Mouse (Mus musculus): ENCODE measurements around the gene Exoc4. TPM values are rescaled to one million over a fixed set of nuclear protein-coding genes. Genes with fewer than 3 reads are reported as not detected.

Exoc4 gene
- polyA plus RNA-seq, 1 experiment from 2014 or later = 40.5 TPM

GRCm38 (mm10) chr6:33405562-33406275 is 156.8 kb downstream of the Exoc4 start:
- no peaks in the 10 kb centered on the region for H3K27me3 ChIP-seq (replicated peaks)
- 65% methylated on average over 4 of the region's 4 CpGs for WGBS
- no peak for ATAC-seq (ENCODE audit: insufficient number of reproducible peaks, low FRiP score)

GRCm38 (mm10) chr6:33409586-33409985 is 160.7 kb downstream of the Exoc4 start:
- Histone ChIP-seq H3K4me1 (replicated peaks) (peaks cover 5% of the 10 kb centered on the region; the same call in 1 of the 2 replicates), H3K9ac (no peak overlapping the region), H3K4me3 (no peak overlapping the region), H3K36me3 (no peaks in the 10 kb centered on the region), H3K9me3 (replicated peaks) (no peaks in the 10 kb centered on the region), H3K27me3 (replicated peaks) (no peaks in the 10 kb centered on the region), H3K4me2 (no peak overlapping the region), H3K27ac (ENCODE audit: poor library complexity, severe bottlenecking) (no peak overlapping the region)
- ATAC-seq (ENCODE audit: insufficient number of reproducible peaks, low FRiP score) = no peak
- 60% methylated on average over 3 of the region's 3 CpGs for WGBS

More at GRCm38 (mm10) chr6:33405562-33406275, 156.8 kb downstream of the Exoc4 start:
- H3K36me3 ChIP-seq = no peaks in the 10 kb centered on the region
- no peak overlapping the region for H3K4me3 ChIP-seq
- H3K27ac ChIP-seq (ENCODE audit: poor library complexity, severe bottlenecking) = no peak overlapping the region
- H3K9me3 ChIP-seq (replicated peaks) = no peaks in the 10 kb centered on the region
- no peak overlapping the region for H3K9ac ChIP-seq
- no peak overlapping the region for H3K4me2 ChIP-seq
- peaks cover 5% of the 10 kb centered on the region; the same call in 1 of the 2 replicates for H3K4me1 ChIP-seq (replicated peaks)

GRCm38 (mm10) chr6:33425007-33425406 is 176.1 kb downstream of the Exoc4 start:
- Histone ChIP-seq H3K4me3 (no peak overlapping the region), H3K36me3 (no peaks in the 10 kb centered on the region), H3K9me3 (replicated peaks) (no peaks in the 10 kb centered on the region), H3K4me1 (replicated peaks) (no peaks in the 10 kb centered on the region), H3K27ac (ENCODE audit: poor library complexity, severe bottlenecking) (no peak overlapping the region), H3K4me2 (no peak overlapping the region), H3K27me3 (replicated peaks) (no peaks in the 10 kb centered on the region), H3K9ac (no peak overlapping the region)
- ATAC-seq (ENCODE audit: insufficient number of reproducible peaks, low FRiP score) = no peak

- no peak for ATAC-seq (ENCODE audit: insufficient number of reproducible peaks, low FRiP score)
- no peak overlapping the region for H3K9ac ChIP-seq
- WGBS = 68% methylated on average over 4 of the region's 4 CpGs
- H3K9me3 ChIP-seq (replicated peaks) = no peaks in the 10 kb centered on the region
- H3K27ac ChIP-seq (ENCODE audit: poor library complexity, severe bottlenecking) = no peak overlapping the region
- 0 out of 2 replicates have a peak, but pooled peaks cover 4% of the 10 kb centered on the region for H3K4me1 ChIP-seq (replicated peaks)
- H3K4me2 ChIP-seq = no peak overlapping the region
- no peaks in the 10 kb centered on the region for H3K36me3 ChIP-seq
- H3K27me3 ChIP-seq (replicated peaks) = no peaks in the 10 kb centered on the region
- H3K4me3 ChIP-seq = no peak overlapping the region
These were observed 182.4 kb downstream of the Exoc4 start for GRCm38 (mm10) chr6:33431207-33431787.

DNA sequence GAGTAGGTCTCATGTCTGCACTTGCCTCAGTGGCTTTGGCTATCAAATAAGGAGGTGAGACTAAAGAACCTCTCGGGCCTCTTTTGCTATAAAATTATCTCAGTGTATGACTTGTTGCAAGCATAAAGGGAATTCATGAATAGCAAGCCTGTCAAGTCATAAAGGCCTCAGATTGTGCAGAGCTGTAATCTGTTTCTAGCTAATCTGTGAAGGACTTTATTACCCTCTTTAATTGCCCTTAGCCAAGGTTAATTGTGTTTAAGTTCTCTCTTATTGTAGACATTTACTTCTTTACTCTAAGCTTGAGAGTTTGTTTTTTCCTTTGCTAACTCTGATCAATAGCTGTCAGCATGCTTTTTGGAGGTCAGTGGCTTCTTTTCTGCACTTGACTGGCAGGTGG is 191.6 kb downstream of the Exoc4 start:
- H3K9ac ChIP-seq = no peak overlapping the region
- H3K9me3 ChIP-seq (replicated peaks) = no peaks in the 10 kb centered on the region
- no peak overlapping the region for H3K4me2 ChIP-seq
- 48% methylated on average over 1 of the region's 1 CpGs for WGBS
- peaks cover 14% of the 10 kb centered on the region for H3K36me3 ChIP-seq
- no peak for ATAC-seq (ENCODE audit: insufficient number of reproducible peaks, low FRiP score)
- H3K27ac ChIP-seq (ENCODE audit: poor library complexity, severe bottlenecking) = no peak overlapping the region
- H3K27me3 ChIP-seq (replicated peaks) = no peaks in the 10 kb centered on the region
- H3K4me3 ChIP-seq = no peak overlapping the region
- H3K4me1 ChIP-seq (replicated peaks) = 0 out of 2 replicates have a peak, but pooled peaks cover 3% of the 10 kb centered on the region

DNA sequence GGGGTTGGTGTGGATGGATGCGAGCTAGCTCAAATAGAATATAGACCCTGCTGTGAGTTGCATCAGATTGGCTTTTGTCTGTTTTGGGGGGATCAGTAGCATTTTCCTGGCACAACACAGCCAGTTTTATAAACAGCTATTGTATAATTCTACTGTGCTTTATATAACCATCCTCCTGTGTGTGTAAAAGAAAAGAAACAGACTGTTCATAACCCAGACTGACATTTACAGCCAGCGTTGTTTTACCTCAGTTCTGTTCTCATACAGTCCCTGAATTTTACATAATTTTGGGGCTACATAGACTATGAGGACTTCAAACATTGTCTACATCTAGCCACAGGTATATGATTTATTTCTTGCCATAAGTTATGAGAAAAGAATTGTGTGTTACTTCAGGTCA is 204.9 kb downstream of the Exoc4 start:
- Histone ChIP-seq H3K27me3 (replicated peaks) (no peaks in the 10 kb centered on the region), H3K4me3 (no peak overlapping the region), H3K4me1 (replicated peaks) (peaks cover 4% of the 10 kb centered on the region), H3K9me3 (replicated peaks) (no peaks in the 10 kb centered on the region), H3K36me3 (no peaks in the 10 kb centered on the region), H3K27ac (ENCODE audit: poor library complexity, severe bottlenecking) (no peak overlapping the region), H3K9ac (no peak overlapping the region), H3K4me2 (no peak overlapping the region)
- no peak for ATAC-seq (ENCODE audit: insufficient number of reproducible peaks, low FRiP score)
- WGBS = 90% methylated on average over 2 of the region's 2 CpGs

DNA sequence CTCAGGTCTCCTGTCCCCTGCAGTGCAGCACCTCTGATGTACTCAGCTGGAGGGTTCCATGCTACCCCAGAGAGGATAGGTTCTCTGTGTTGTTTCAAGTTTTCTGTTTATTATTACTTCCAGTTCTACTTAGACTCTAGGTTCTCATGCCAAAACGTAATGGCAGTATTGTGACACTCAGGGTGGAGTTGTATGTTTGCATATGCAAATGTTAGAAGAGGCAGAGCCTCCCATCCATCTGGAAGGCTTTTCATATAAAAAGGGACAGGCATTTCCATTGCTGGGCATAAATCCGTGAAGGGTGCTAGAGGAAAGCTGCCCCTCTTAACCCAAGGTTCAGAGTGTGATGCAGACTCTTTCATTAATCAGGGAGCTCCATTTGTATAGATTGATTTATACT is 205.5 kb downstream of the Exoc4 start:
- Histone ChIP-seq H3K27me3 (replicated peaks) (no peaks in the 10 kb centered on the region), H3K36me3 (no peaks in the 10 kb centered on the region), H3K27ac (ENCODE audit: poor library complexity, severe bottlenecking) (no peak overlapping the region), H3K4me1 (replicated peaks) (peaks cover 4% of the 10 kb centered on the region), H3K4me3 (no peak overlapping the region), H3K9me3 (replicated peaks) (no peaks in the 10 kb centered on the region), H3K9ac (no peak overlapping the region), H3K4me2 (no peak overlapping the region)
- ATAC-seq (ENCODE audit: insufficient number of reproducible peaks, low FRiP score) = no peak
- WGBS = 76% methylated on average over 2 of the region's 2 CpGs

DNA sequence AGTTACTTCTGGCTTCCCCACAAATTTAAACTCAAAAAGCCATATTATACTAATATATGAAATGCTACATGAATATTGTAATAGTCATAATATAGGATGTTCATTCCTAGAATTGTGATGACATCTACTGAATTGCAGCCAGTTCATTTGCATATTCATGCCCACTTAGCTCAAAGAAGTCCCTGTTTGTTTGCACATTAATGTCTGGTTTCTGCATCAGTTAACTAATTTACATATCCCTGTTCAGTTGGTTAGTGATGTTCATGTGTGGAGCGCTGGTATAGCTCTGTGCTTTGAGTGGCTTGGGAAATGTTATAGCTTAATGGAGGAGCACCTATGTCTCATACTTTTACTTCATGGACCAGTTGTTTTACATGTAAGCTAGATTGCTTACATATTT is 206.4 kb downstream of the Exoc4 start:
- peaks cover 4% of the 10 kb centered on the region for H3K4me1 ChIP-seq (replicated peaks)
- H3K4me2 ChIP-seq = no peak overlapping the region
- H3K36me3 ChIP-seq = no peaks in the 10 kb centered on the region
- 94% methylated on average over 1 of the region's 1 CpGs for WGBS
- ATAC-seq (ENCODE audit: insufficient number of reproducible peaks, low FRiP score) = no peak
- no peak overlapping the region for H3K4me3 ChIP-seq
- no peaks in the 10 kb centered on the region for H3K27me3 ChIP-seq (replicated peaks)
- no peaks in the 10 kb centered on the region for H3K9me3 ChIP-seq (replicated peaks)
- H3K27ac ChIP-seq (ENCODE audit: poor library complexity, severe bottlenecking) = no peak overlapping the region
- no peak overlapping the region for H3K9ac ChIP-seq

DNA sequence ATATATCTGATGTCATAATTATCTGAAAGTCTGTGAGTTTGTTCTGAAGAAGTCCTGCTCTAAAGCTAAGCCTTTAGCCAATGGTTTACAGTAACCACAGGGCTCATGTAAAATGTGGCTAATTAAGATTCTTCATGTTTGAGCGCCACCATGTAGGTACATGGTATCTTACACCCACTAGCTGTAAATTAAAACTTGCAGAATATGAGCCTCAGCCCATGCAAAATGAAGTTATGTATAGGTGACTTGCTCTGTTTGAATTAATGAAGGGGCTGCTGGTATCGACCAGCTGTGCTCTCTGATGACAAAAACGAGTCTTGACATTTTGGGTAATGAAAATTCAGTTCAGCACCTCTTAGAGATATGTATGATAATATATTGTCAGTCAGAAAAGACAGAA is 216.0 kb downstream of the Exoc4 start:
- no peak overlapping the region for H3K4me3 ChIP-seq
- H3K4me2 ChIP-seq = no peak overlapping the region
- no peak overlapping the region for H3K9ac ChIP-seq
- H3K27me3 ChIP-seq (replicated peaks) = no peaks in the 10 kb centered on the region
- WGBS = 89% methylated on average over 3 of the region's 3 CpGs
- ATAC-seq (ENCODE audit: insufficient number of reproducible peaks, low FRiP score) = no peak
- peaks cover 7% of the 10 kb centered on the region; the same call in 1 of the 2 replicates for H3K4me1 ChIP-seq (replicated peaks)
- no peaks in the 10 kb centered on the region for H3K36me3 ChIP-seq
- H3K9me3 ChIP-seq (replicated peaks) = no peaks in the 10 kb centered on the region
- H3K27ac ChIP-seq (ENCODE audit: poor library complexity, severe bottlenecking) = no peak overlapping the region

DNA sequence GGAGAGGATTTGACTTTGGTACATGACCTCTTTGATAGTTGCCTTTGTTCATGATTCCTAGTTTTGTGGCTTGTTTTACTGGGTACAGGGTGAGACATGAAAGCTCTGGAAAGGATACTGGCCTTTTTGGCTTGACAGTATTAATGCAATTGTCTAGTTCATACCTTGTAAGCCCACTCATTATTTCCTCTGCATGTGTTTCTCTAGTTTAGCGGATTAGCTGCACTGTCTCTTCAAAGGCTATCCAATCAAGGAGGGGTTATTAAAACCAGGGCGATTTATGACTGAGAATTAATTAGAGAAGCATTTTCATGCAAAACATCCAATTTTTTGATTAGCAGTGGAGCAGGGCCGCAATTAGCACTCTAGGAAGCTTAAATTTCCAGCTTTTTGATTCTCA is 216.5 kb downstream of the Exoc4 start:
- no peak overlapping the region for H3K9ac ChIP-seq
- no peak for ATAC-seq (ENCODE audit: insufficient number of reproducible peaks, low FRiP score)
- H3K4me2 ChIP-seq = no peak overlapping the region
- no peak overlapping the region for H3K4me3 ChIP-seq
- H3K9me3 ChIP-seq (replicated peaks) = no peaks in the 10 kb centered on the region
- H3K27me3 ChIP-seq (replicated peaks) = no peaks in the 10 kb centered on the region
- no peak overlapping the region for H3K27ac ChIP-seq (ENCODE audit: poor library complexity, severe bottlenecking)
- WGBS = 82% methylated on average over 3 of the region's 3 CpGs
- peaks cover 7% of the 10 kb centered on the region; the same call in 1 of the 2 replicates for H3K4me1 ChIP-seq (replicated peaks)
- no peaks in the 10 kb centered on the region for H3K36me3 ChIP-seq

DNA sequence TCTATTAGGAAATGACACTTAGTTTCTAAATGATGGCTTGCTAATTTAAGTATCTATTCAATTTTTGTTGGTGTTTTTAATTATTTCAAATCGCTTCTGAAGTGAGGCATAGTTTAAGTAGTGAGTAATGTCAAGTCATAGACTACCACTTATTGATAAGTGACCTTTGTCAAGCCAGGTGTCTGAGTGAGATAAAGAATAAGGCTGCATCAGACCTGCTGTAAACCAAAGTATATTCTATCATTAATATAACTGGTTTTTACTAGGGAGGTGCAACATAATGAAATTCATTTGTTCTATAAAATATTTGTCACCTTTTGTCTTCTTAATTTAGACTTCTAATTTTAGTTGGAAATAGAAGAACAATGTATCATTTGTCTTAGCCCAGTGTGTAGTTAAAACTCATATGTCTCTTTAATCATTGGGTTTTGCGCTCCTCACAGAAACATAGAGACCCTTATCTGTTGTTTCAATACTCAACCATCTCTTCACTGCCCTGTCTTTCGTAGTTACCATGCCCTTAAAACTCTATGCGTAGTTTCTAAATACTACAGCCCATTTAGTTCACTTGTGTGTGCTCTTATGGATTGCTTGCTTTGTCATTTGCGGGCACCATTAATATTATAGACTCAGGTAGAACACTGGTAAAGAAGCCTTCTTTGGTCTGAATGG is 217.4 kb downstream of the Exoc4 start:
- Histone ChIP-seq H3K9ac (no peak overlapping the region), H3K27ac (ENCODE audit: poor library complexity, severe bottlenecking) (no peak overlapping the region), H3K4me1 (replicated peaks) (peaks cover 7% of the 10 kb centered on the region; the same call in 1 of the 2 replicates), H3K4me2 (no peak overlapping the region), H3K9me3 (replicated peaks) (no peaks in the 10 kb centered on the region), H3K27me3 (replicated peaks) (no peaks in the 10 kb centered on the region), H3K36me3 (no peaks in the 10 kb centered on the region), H3K4me3 (no peak overlapping the region)
- WGBS = 81% methylated on average over 5 of the region's 5 CpGs
- no peak for ATAC-seq (ENCODE audit: insufficient number of reproducible peaks, low FRiP score)
